Mouse (Mus musculus) G1E (cell line): ENCODE data around the gene Fut2. TPM values are rescaled to one million over a fixed set of nuclear protein-coding genes. Genes with fewer than 3 reads are reported as not detected.

Experiments
- ATAC-seq: 2 replicates; pipeline ENCODE4 v1.8.0; 2016; ENCODE audit warnings: mild to moderate bottlenecking; ENCODE audit not compliant: insufficient number of reproducible peaks, poor library complexity, low FRiP score, severe bottlenecking; ENCODE audit errors: extremely low read depth
- DNase-seq: peaks from one replicate; pipeline ENCODE4 v3.0.0; 2012; ENCODE audit warnings: low spot score
- H3K27me3 ChIP-seq: 2 replicates; pipeline ENCODE4 v1.6.1; 2012; ENCODE audit warnings: mild to moderate bottlenecking, low read length, inconsistent platforms; ENCODE audit not compliant: insufficient read depth
- H3K36me3 ChIP-seq: replicated peaks from 2 replicates; pipeline ENCODE3; 2012; ENCODE audit warnings: mild to moderate bottlenecking, inconsistent platforms
- H3K4me1 ChIP-seq: 2 replicates; pipeline ENCODE4 v1.6.1; 2012; ENCODE audit warnings: low read depth, low read length, inconsistent platforms, mixed read lengths; ENCODE audit not compliant: insufficient read depth
- H3K4me3 ChIP-seq: 2 replicates; pipeline ENCODE4 v1.5.1; 2012; ENCODE audit warnings: low read depth, mild to moderate bottlenecking, inconsistent platforms, low read length, moderate library complexity, mixed read lengths
- H3K9me3 ChIP-seq: replicated peaks from 2 replicates; pipeline ENCODE4 v1.6.1; 2012; ENCODE audit warnings: inconsistent platforms
- CTCF ChIP-seq: IDR thresholded peaks from 2 replicates; pipeline ENCODE4 v1.5.1; 2012; ENCODE audit warnings: low read depth, low read length, inconsistent platforms, mixed read lengths
- GATA1 ChIP-seq: IDR thresholded peaks from 2 replicates; pipeline ENCODE4 v1.6.1; 2012; ENCODE audit warnings: borderline replicate concordance, low read length, inconsistent platforms, mixed read lengths
- GATA2 ChIP-seq: IDR thresholded peaks from 2 replicates; pipeline ENCODE4 v1.6.1; 2012; ENCODE audit warnings: low read depth, low read length, inconsistent platforms, borderline replicate concordance
- POLR2AphosphoS5 ChIP-seq: IDR thresholded peaks from 2 replicates; pipeline ENCODE4 v1.6.1; 2012; ENCODE audit warnings: low read depth, low read length, inconsistent platforms; ENCODE audit not compliant: insufficient replicate concordance
- TAL1 ChIP-seq: conservative IDR thresholded peaks from 2 replicates; pipeline ENCODE4 v1.6.1; 2012; ENCODE audit warnings: low read depth, low read length, inconsistent platforms, mixed read lengths
- polyA plus RNA-seq: library from polyadenylated mRNA; stranded (reverse); fragments of >175 nt; gene quantifications from 2 replicates; pipeline ENCODE4 v1.2.3, GENCODE M21; 2012
- total RNA-seq, 2 experiments: library from RNA; stranded (forward) in 1 of 2; stranded (reverse) in 1 of 2; fragments of 200-1000 nt in 1 of 2; fragments of >200 nt in 1 of 2; fragmentation: Nextera tagmentation in 1 of 2; gene quantifications; 2 replicates each; pipeline ENCODE4 v1.2.3; 2014 to 2017

The Fut2 gene
- total and polyA plus RNA-seq, 3 experiments = 0.38 TPM; not detected in 2

- H3K9me3 ChIP-seq = no peaks in the 10 kb centered on the region
- no peak overlapping the region for H3K4me3 ChIP-seq
- H3K4me1 ChIP-seq = peaks cover 14% of the 10 kb centered on the region
- no peak for ATAC-seq
- peaks cover 19% of the 10 kb centered on the region for H3K27me3 ChIP-seq
- H3K36me3 ChIP-seq = no peaks in the 10 kb centered on the region
- DNase-seq = no peak
- TF ChIP-seq CTCF (no peak), TAL1 (no peak), GATA2 (no peak), GATA1 (no peak), POLR2AphosphoS5 (no peak)
Measured at GRCm38 (mm10) chr7:45635711-45636688, 30.2 kb downstream of the Fut2 start.

- ATAC-seq (no peak), DNase-seq (peak; percentile 46)
- peaks cover 14% of the 10 kb centered on the region for H3K4me1 ChIP-seq
- H3K36me3 ChIP-seq = no peaks in the 10 kb centered on the region
- no peak for TF ChIP-seq POLR2AphosphoS5
- TF ChIP-seq GATA2 = no peak
- TF ChIP-seq GATA1 = no peak
- no peak for TF ChIP-seq CTCF
- TF ChIP-seq TAL1 = no peak
- H3K4me3 ChIP-seq = peak overlapping the region; percentile 5; the same call in 1 of the 2 replicates
- no peaks in the 10 kb centered on the region for H3K9me3 ChIP-seq
- peaks cover 14% of the 10 kb centered on the region for H3K27me3 ChIP-seq
Measured at GRCm38 (mm10) chr7:45634946-45635681, 31.1 kb downstream of the Fut2 start.

- Histone ChIP-seq H3K36me3 (no peaks in the 10 kb centered on the region), H3K4me1 (peaks cover 10% of the 10 kb centered on the region), H3K4me3 (no peak overlapping the region), H3K9me3 (peaks cover 9% of the 10 kb centered on the region), H3K27me3 (peaks cover 15% of the 10 kb centered on the region; the same call in 1 of the 2 replicates)
- no peak for DNase-seq
- no peak for ATAC-seq
- TF ChIP-seq CTCF (no peak), TAL1 (no peak), GATA2 (no peak)
Measured at GRCm38 (mm10) chr7:45632499-45632898, 33.7 kb downstream of the Fut2 start.

- TF ChIP-seq TAL1 (no peak), CTCF (no peak)
- Histone ChIP-seq H3K4me1 (peaks cover 6% of the 10 kb centered on the region), H3K27me3 (peaks cover 15% of the 10 kb centered on the region; the same call in 1 of the 2 replicates)
Measured at GRCm38 (mm10) chr7:45630064-45630907, 35.9 kb downstream of the Fut2 start.

GRCm38 (mm10) chr7:45628364-45629294, 37.6 kb downstream of the Fut2 start:
- Histone ChIP-seq H3K9me3 (peaks cover 9% of the 10 kb centered on the region), H3K4me3 (no peak overlapping the region; the same call in 1 of the 2 replicates), H3K27me3 (peaks cover 15% of the 10 kb centered on the region; the same call in 1 of the 2 replicates), H3K4me1 (no peaks in the 10 kb centered on the region), H3K36me3 (no peaks in the 10 kb centered on the region)
- no peak for TF ChIP-seq POLR2AphosphoS5
- TF ChIP-seq CTCF = no peak
- TF ChIP-seq GATA2 = no peak
- no peak for TF ChIP-seq GATA1
- no peak for TF ChIP-seq TAL1
- ATAC-seq = no peak
- DNase-seq = no peak

More at GRCm38 (mm10) chr7:45630064-45630907, 35.9 kb downstream of the Fut2 start:
- Histone ChIP-seq H3K4me3 (no peak overlapping the region), H3K9me3 (peaks cover 9% of the 10 kb centered on the region), H3K36me3 (no peaks in the 10 kb centered on the region)
- ATAC-seq = no peak
- no peak for DNase-seq
